Mouse (Mus musculus) CD4-positive, CD25-positive, alpha-beta regulatory T cell, adult 4 months (primary cell): ENCODE measurements around the gene Mcrip2. TPM values are rescaled to one million over a fixed set of nuclear protein-coding genes. Genes with fewer than 3 reads are reported as not detected.

Experiments used
- polyA plus RNA-seq, 2 experiments: library from polyadenylated mRNA; unstranded; fragments of 100-300 nt; shearing (Covaris generic); gene quantifications; one replicate each; pipeline ENCODE4 v1.2.1; 2017

Gene Mcrip2
- polyA plus RNA-seq, 2 experiments from 2014 or later: 2.7 to 5.5 TPM

Other genes with a start within 250 kb of the Mcrip2 start
- gene Gng13, start 151.6 kb downstream of the Mcrip2 start, polyA plus RNA-seq: not detected
- gene Chtf18, start 141.3 kb downstream of the Mcrip2 start, polyA plus RNA-seq: 1 to 10 TPM; 3.5 to 5.9 TPM
- 10 to 100 TPM; 12.8 to 16.8 TPM for gene Rpusd1, start 141.1 kb downstream of the Mcrip2 start, polyA plus RNA-seq
- gene Mslnl, start 132.7 kb downstream of the Mcrip2 start, polyA plus RNA-seq: not detected
- gene Msln, start 114.4 kb downstream of the Mcrip2 start, polyA plus RNA-seq: not detected
- gene Narfl, start 95.0 kb downstream of the Mcrip2 start, polyA plus RNA-seq: 10 to 100 TPM; 21.4 to 29.8 TPM
- 10 to 100 TPM; 26.8 to 37.4 TPM for gene Haghl, start 83.1 kb downstream of the Mcrip2 start, polyA plus RNA-seq
- gene Ccdc78, start 82.2 kb downstream of the Mcrip2 start, polyA plus RNA-seq: 1 to 10 TPM in 1 of 2 experiments, under 1 TPM in 1; 0.28 to 1.4 TPM
- 100 to 1,000 TPM; 192 to 257 TPM for gene Fam173a, start 75.9 kb downstream of the Mcrip2 start, polyA plus RNA-seq
- not detected for gene AC134908.4, start 73.1 kb downstream of the Mcrip2 start, polyA plus RNA-seq
- 1 to 10 TPM; 3.6 to 7.0 TPM for gene Metrn, start 71.6 kb downstream of the Mcrip2 start, polyA plus RNA-seq
- not detected for gene Fbxl16, start 59.7 kb downstream of the Mcrip2 start, polyA plus RNA-seq
- 10 to 100 TPM; 19.4 to 53.9 TPM for gene Wdr24, start 45.1 kb downstream of the Mcrip2 start, polyA plus RNA-seq
- 10 to 100 TPM; 22.2 to 42.8 TPM for gene Jmjd8, start 39.9 kb downstream of the Mcrip2 start, polyA plus RNA-seq
- 10 to 100 TPM; 75.1 to 75.2 TPM for gene Stub1, start 35.4 kb downstream of the Mcrip2 start, polyA plus RNA-seq
- gene Rhbdl1, start 31.5 kb downstream of the Mcrip2 start, polyA plus RNA-seq: not detected
- 1 to 10 TPM in 1 of 2 experiments, under 1 TPM in 1; 0.79 to 1.7 TPM for gene Gm20683, start 27.0 kb downstream of the Mcrip2 start, polyA plus RNA-seq
- 10 to 100 TPM; 19.1 to 47.0 TPM for gene Rhot2, start 23.9 kb downstream of the Mcrip2 start, polyA plus RNA-seq
- gene Wdr90, start 7.3 kb downstream of the Mcrip2 start, polyA plus RNA-seq: 1 to 10 TPM; 3.4 to 6.8 TPM
- gene Mettl26, start 6.3 kb upstream of the Mcrip2 start, polyA plus RNA-seq: 100 to 1,000 TPM in 1 of 2 experiments, 10 to 100 TPM in 1; 82.7 to 124 TPM
- gene Wfikkn1, start 12.1 kb upstream of the Mcrip2 start, polyA plus RNA-seq: 1 to 10 TPM in 1 of 2 experiments, under 1 TPM in 1; 0.94 to 1.3 TPM
- 1 to 10 TPM; 6.6 to 7.3 TPM for gene Rab40c, start 51.0 kb upstream of the Mcrip2 start, polyA plus RNA-seq
- 10 to 100 TPM; 27.8 to 49.3 TPM for gene Pigq, start 76.2 kb upstream of the Mcrip2 start, polyA plus RNA-seq
- gene Nhlrc4, start 76.2 kb upstream of the Mcrip2 start, polyA plus RNA-seq: not detected
- not detected for gene A930017K11Rik, start 83.8 kb upstream of the Mcrip2 start, polyA plus RNA-seq
- gene Capn15, start 117.0 kb upstream of the Mcrip2 start, polyA plus RNA-seq: 1 to 10 TPM; 5.3 to 6.6 TPM
- 1 to 10 TPM; 1.8 to 2.3 TPM for gene Rab11fip3, start 200.8 kb upstream of the Mcrip2 start, polyA plus RNA-seq
- gene Decr2, start 221.6 kb upstream of the Mcrip2 start, polyA plus RNA-seq: 10 to 100 TPM; 27.7 to 35.1 TPM
- under 1 TPM; 0.32 to 0.95 TPM for gene Nme4, start 226.8 kb upstream of the Mcrip2 start, polyA plus RNA-seq
- gene Tmem8, start 244.5 kb upstream of the Mcrip2 start, polyA plus RNA-seq: 1 to 10 TPM; 5.9 to 8.2 TPM